Mouse (Mus musculus) midbrain, embryonic 11.5 days (tissue): ENCODE results near the gene Pld2. TPM values are rescaled to one million over a fixed set of nuclear protein-coding genes. Genes with fewer than 3 reads are reported as not detected.

Experiments
- ATAC-seq: fragments of 200-750 bp; cut with Nextera tagmentation; 2 replicates; pipeline ENCODE4 v1.8.0; 2017; ENCODE audit warnings: moderate TSS enrichment, moderate library complexity; ENCODE audit not compliant: low FRiP score
- DNase-seq: peaks from one replicate; pipeline ENCODE4 v3.0.0; 2015; ENCODE audit warnings: low spot score; ENCODE audit errors: missing footprints
- H3K27ac ChIP-seq: fragments of 300-500 bp; sonication (generic); 2 replicates; pipeline ENCODE4 v1.5.1; 2014; ENCODE audit warnings: low read depth, low read length
- H3K27me3 ChIP-seq: fragments of 300-500 bp; sonication (generic); 2 replicates; pipeline ENCODE4 v1.6.1; 2014; ENCODE audit warnings: mild to moderate bottlenecking, low read length, moderate library complexity, mixed read lengths; ENCODE audit not compliant: control insufficient read depth, insufficient read depth
- H3K36me3 ChIP-seq: fragments of 300-500 bp; sonication (generic); 2 replicates; pipeline ENCODE4 v1.6.1; 2014; ENCODE audit warnings: mild to moderate bottlenecking, low read length, moderate library complexity, mixed read lengths; ENCODE audit not compliant: control insufficient read depth, insufficient read depth
- H3K4me1 ChIP-seq: fragments of 300-500 bp; sonication (generic); 2 replicates; pipeline ENCODE4 v1.6.1; 2014; ENCODE audit warnings: low read length; ENCODE audit not compliant: control insufficient read depth, insufficient read depth
- H3K4me2 ChIP-seq: fragments of 300-500 bp; sonication (generic); 2 replicates; pipeline ENCODE4 v1.6.1; 2014; ENCODE audit warnings: mild to moderate bottlenecking, moderate library complexity
- H3K4me3 ChIP-seq: fragments of 300-500 bp; sonication (generic); 2 replicates; pipeline ENCODE4 v1.5.1; 2014; ENCODE audit warnings: low read depth, low read length
- H3K9ac ChIP-seq: fragments of 300-500 bp; sonication (generic); 2 replicates; pipeline ENCODE4 v1.6.1; 2014; ENCODE audit warnings: low read length
- H3K9me3 ChIP-seq: fragments of 300-500 bp; sonication (generic); 2 replicates; pipeline ENCODE4 v1.6.1; 2016; ENCODE audit warnings: low read length; ENCODE audit not compliant: control insufficient read depth
- WGBS: fragments of 180-500 bp; shearing (Covaris S2); extraction: QIAGEN DNeasy Blood & Tissue Kit; methylation state at CpG from one replicate; pipeline ENCODE4 v1.1.7; 2014; 5-methylcytosine and 5-hydroxymethylcytosine counted together
- polyA plus RNA-seq: library from polyadenylated mRNA; unstranded; fragments of >200 nt; fragmentation: Nextera tagmentation; extraction: Ambion mirVana; gene quantifications from 2 replicates; pipeline ENCODE4 v1.2.1, GENCODE M21; 2014

Pld2 gene
- polyA plus RNA-seq, 1 experiment from 2014 or later: 3.5 TPM

GRCm38 (mm10) chr11:70579710-70580357 is 40.0 kb downstream of the Pld2 start:
- H3K4me3 ChIP-seq: no peak overlapping the region
- 82% methylated on average over 9 of the region's 9 CpGs for WGBS
- no peak for ATAC-seq
- no peak overlapping the region for H3K9ac ChIP-seq
- H3K4me2 ChIP-seq: no peak overlapping the region
- H3K9me3 ChIP-seq: no peaks in the 10 kb centered on the region
- 0 out of 2 replicates have a peak, but pooled peaks cover 3% of the 10 kb centered on the region for H3K4me1 ChIP-seq
- no peak overlapping the region for H3K27ac ChIP-seq
- no peaks in the 10 kb centered on the region for H3K27me3 ChIP-seq
- H3K36me3 ChIP-seq: no peaks in the 10 kb centered on the region
- DNase-seq: peak; percentile 41

- no peak for ATAC-seq
Measured at GRCm38 (mm10) chr11:70580358-70580720, 40.5 kb downstream of the Pld2 start.

GRCm38 (mm10) chr11:70580921-70581320 is 41.1 kb downstream of the Pld2 start:
- no peaks in the 10 kb centered on the region for H3K36me3 ChIP-seq
- H3K4me2 ChIP-seq: no peak overlapping the region
- H3K27me3 ChIP-seq: no peaks in the 10 kb centered on the region
- WGBS: 80% methylated on average over 3 of the region's 3 CpGs
- DNase-seq (no peak), ATAC-seq (no peak)
- H3K4me1 ChIP-seq: 0 out of 2 replicates have a peak, but pooled peaks cover 3% of the 10 kb centered on the region
- no peak overlapping the region for H3K4me3 ChIP-seq
- H3K27ac ChIP-seq: no peak overlapping the region
- no peak overlapping the region for H3K9ac ChIP-seq
- no peaks in the 10 kb centered on the region for H3K9me3 ChIP-seq

More at GRCm38 (mm10) chr11:70580358-70580720, 40.5 kb downstream of the Pld2 start:
- H3K9me3 ChIP-seq: no peaks in the 10 kb centered on the region
- 74% methylated on average over 5 of the region's 5 CpGs for WGBS
- no peaks in the 10 kb centered on the region for H3K27me3 ChIP-seq
- no peak overlapping the region for H3K9ac ChIP-seq
- no peak overlapping the region for H3K4me2 ChIP-seq
- H3K36me3 ChIP-seq: no peaks in the 10 kb centered on the region
- 0 out of 2 replicates have a peak, but pooled peaks cover 3% of the 10 kb centered on the region for H3K4me1 ChIP-seq
- peak; percentile 31 for DNase-seq
- no peak overlapping the region for H3K4me3 ChIP-seq
- no peak overlapping the region for H3K27ac ChIP-seq

DNA sequence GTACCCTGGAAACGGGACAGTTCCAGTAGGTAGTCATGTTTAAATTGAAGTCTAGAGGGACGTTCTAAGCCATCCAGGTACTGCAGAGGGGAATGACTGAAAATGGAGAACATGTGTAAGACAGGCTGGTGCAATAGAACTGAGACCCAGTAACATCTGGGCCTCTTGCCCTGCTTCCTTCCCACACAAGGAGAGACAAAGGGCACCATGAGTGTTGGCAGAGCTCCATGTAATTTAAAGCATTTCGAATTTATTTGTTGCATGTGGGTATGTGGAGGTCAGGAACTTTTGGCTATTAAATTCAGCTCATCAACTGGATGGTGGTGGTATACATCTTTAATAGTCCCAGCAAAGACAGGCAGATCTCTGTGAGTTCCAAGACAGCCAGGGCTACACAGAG is 42.3 kb downstream of the Pld2 start:
- H3K4me1 ChIP-seq: 0 out of 2 replicates have a peak, but pooled peaks cover 3% of the 10 kb centered on the region

GRCm38 (mm10) chr11:70583022-70583714 is 43.3 kb downstream of the Pld2 start:
- WGBS: 77% methylated on average over 6 of the region's 6 CpGs
- peak; percentile 33 for DNase-seq
- no peaks in the 10 kb centered on the region for H3K36me3 ChIP-seq
- no peak for ATAC-seq
- H3K9ac ChIP-seq: no peak overlapping the region
- H3K4me1 ChIP-seq: no peaks in the 10 kb centered on the region
- no peak overlapping the region for H3K4me2 ChIP-seq
- no peak overlapping the region for H3K4me3 ChIP-seq
- no peaks in the 10 kb centered on the region for H3K27me3 ChIP-seq
- H3K27ac ChIP-seq: no peak overlapping the region
- no peaks in the 10 kb centered on the region for H3K9me3 ChIP-seq

More for the DNA sequence above, 42.3 kb downstream of the Pld2 start:
- Histone ChIP-seq H3K9ac (no peak overlapping the region), H3K9me3 (no peaks in the 10 kb centered on the region), H3K4me2 (no peak overlapping the region), H3K4me3 (no peak overlapping the region), H3K27me3 (no peaks in the 10 kb centered on the region), H3K27ac (no peak overlapping the region), H3K36me3 (no peaks in the 10 kb centered on the region)
- WGBS: 77% methylated on average over 3 of the region's 3 CpGs
- no peak for DNase-seq
- no peak for ATAC-seq

- Histone ChIP-seq H3K27me3 (no peaks in the 10 kb centered on the region), H3K9me3 (no peaks in the 10 kb centered on the region), H3K27ac (no peak overlapping the region), H3K36me3 (no peaks in the 10 kb centered on the region), H3K4me1 (no peaks in the 10 kb centered on the region), H3K4me2 (no peak overlapping the region), H3K4me3 (no peak overlapping the region), H3K9ac (no peak overlapping the region)
- no peak for DNase-seq
- 90% methylated on average over 7 of the region's 7 CpGs for WGBS
- ATAC-seq: no peak
Measured at GRCm38 (mm10) chr11:70583775-70584174, 43.9 kb downstream of the Pld2 start.

DNA sequence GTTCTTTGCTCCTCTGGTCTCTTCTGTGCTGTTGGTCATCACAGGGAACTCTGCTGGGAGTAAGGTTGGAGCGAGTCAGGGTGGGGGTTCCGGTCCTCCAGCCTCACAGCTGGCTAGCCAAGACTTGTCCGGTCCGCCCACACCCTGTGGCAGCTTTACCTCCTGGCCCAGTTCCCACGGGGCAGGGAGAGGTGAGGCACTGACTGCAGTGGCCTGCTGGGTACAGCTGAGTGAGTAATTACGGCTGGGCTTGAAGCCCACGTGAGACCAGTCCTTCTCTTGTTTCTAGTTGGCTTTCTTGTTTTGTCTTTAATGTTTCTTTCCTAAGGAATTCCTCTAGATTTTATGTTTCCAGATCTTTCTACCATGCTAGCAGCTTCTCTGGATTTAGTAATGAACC is 45.6 kb downstream of the Pld2 start:
- H3K9ac ChIP-seq: no peak overlapping the region
- WGBS: 75% methylated on average over 7 of the region's 7 CpGs
- ATAC-seq (no peak), DNase-seq (peak; percentile 78)
- H3K4me3 ChIP-seq: no peak overlapping the region
- no peaks in the 10 kb centered on the region for H3K9me3 ChIP-seq
- H3K27me3 ChIP-seq: no peaks in the 10 kb centered on the region
- no peak overlapping the region for H3K27ac ChIP-seq
- H3K4me1 ChIP-seq: no peaks in the 10 kb centered on the region
- H3K4me2 ChIP-seq: no peak overlapping the region
- H3K36me3 ChIP-seq: no peaks in the 10 kb centered on the region

DNA sequence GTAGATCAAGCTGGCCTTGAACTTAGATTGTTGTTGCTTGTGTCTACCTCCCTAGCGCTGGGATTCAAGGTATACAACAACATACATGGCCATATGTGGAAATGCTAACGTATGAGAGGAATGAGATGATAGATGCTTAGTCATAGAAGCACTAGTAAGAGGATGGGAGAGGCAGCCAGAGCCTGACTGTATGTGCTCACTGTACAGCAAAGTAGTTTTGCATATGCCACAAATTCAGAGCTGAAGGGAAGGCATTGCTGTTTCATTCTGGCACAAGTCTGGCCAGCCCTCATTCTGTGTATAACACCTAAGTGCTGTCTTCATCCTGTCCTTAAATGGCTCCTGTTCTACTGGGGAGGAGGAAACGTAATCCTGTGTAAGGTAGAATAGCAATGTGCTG is 46.4 kb downstream of the Pld2 start:
- H3K36me3 ChIP-seq: no peaks in the 10 kb centered on the region
- no peaks in the 10 kb centered on the region for H3K27me3 ChIP-seq
- no peaks in the 10 kb centered on the region for H3K4me1 ChIP-seq
- 96% methylated on average over 3 of the region's 3 CpGs for WGBS
- no peak overlapping the region for H3K4me2 ChIP-seq
- ATAC-seq (no peak), DNase-seq (peak; percentile 19)
- H3K27ac ChIP-seq: no peak overlapping the region
- H3K9ac ChIP-seq: no peak overlapping the region
- H3K4me3 ChIP-seq: no peak overlapping the region
- no peaks in the 10 kb centered on the region for H3K9me3 ChIP-seq

DNA sequence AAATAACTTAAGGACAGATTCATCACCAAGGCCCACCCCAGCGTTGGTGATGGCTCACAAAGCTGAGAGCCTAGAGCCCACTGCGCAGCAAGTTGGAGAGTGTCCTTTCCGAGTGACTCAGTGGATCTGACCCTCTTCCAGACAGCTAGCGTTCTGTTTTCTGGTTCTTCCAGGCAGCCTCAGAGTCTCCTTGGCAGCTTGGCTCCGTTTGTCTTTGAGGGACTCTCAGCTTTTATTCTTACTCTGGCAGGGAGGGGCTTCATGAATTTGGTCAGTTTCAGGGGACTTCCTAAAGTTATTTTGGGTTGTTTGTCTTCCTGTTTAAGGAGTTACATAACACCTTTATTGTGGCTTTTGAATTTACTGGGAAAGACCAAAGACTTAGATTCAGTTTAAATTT is 47.1 kb downstream of the Pld2 start:
- Histone ChIP-seq H3K4me2 (no peak overlapping the region), H3K9me3 (no peaks in the 10 kb centered on the region), H3K4me1 (no peaks in the 10 kb centered on the region), H3K27me3 (no peaks in the 10 kb centered on the region), H3K9ac (no peak overlapping the region), H3K4me3 (no peak overlapping the region), H3K27ac (no peak overlapping the region), H3K36me3 (no peaks in the 10 kb centered on the region)
- DNase-seq: peak; percentile 37
- WGBS: 79% methylated on average over 5 of the region's 5 CpGs
- no peak for ATAC-seq
